Mouse (Mus musculus): ENCODE results near the gene Olfr810.

Olfr810 gene

GRCm38 (mm10) chr10:129794817-129795216, at the start of gene Olfr810:
Olfr810 (minus strand) TSS chr10:129794917.
- no peak for DNase-seq

DNA sequence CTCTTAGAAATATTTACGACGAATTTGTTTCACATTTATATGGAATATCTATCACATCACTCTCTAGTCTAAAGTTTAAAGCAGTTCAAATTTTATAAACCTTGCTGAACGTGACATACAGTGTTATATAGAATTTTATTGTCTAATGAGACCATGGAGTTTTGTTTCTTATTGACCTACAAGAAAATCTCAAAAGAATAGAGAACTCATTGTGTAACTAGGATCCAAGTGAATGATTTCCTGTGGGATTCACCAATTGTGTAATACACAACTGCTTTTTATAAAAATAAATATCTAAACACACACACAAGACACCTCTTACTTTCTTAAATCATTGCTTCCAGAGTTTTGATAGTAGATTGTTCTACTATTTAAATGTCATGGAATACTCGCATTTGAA, 9.6 kb upstream of the Olfr810 start, which contains the start of gene Olfr811:
Gene Olfr811 (minus strand): TSS at position 101 of the 400 bp plus-strand sequence.
- no peak for DNase-seq

- DNase-seq, result no peak
These were observed 16.6 kb downstream of the Olfr810 start for GRCm38 (mm10) chr10:129778123-129778522.

GRCm38 (mm10) chr10:129774338-129774737, 20.4 kb downstream of the Olfr810 start, which contains the start of gene Olfr809:
Olfr809 (plus strand) TSS chr10:129774638.
- no peak for DNase-seq

DNA sequence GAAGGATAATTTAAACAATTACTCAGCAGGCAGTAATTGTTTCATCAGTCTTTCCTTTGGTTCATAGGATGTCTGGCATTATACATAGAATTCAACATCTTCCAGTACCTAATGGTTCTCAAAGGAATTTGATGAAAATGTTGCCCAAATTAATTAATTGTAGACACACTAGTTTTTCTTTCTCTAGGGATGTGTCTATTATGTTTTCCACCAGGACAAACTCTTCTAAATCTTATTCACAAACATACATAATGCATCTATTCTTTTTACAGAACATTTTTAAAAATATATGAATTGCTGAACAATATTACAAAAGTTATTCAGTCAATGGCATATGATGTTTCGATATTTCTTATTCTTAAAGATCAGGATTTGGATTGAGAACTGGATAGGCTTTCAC, 29.5 kb downstream of the Olfr810 start, which contains the start of gene Olfr808:
Gene Olfr808 (plus strand): TSS at position 301 of the 400 bp plus-strand sequence.
- DNase-seq, result no peak

GRCm38 (mm10) chr10:129757693-129758092, 37.0 kb downstream of the Olfr810 start, which contains the start of gene Olfr807:
Olfr807 (minus strand) TSS chr10:129757793.
- no peak for DNase-seq

- no peak for DNase-seq
These were observed 52.9 kb downstream of the Olfr810 start, which contains the start of gene Olfr806 for GRCm38 (mm10) chr10:129741821-129742220. Olfr806 (minus strand) TSS chr10:129741921.
